Mouse (Mus musculus) lung, postnatal 0 days (tissue): Measurements from ENCODE around the gene Hoxa4.

Experiments
- CTCF ChIP-seq: IDR thresholded peaks from 2 replicates; pipeline ENCODE4 v1.5.1; 2016; ENCODE audit warnings: antibody characterized with exemption, mild to moderate bottlenecking
- EP300 ChIP-seq: IDR thresholded peaks from 2 replicates; pipeline ENCODE4 v1.6.1; 2016; ENCODE audit warnings: antibody characterized with exemption, mild to moderate bottlenecking, control low read depth

GRCm38 (mm10) chr6:52194690-52195089 is 3.1 kb upstream of the Hoxa4 start:
- TF ChIP-seq EP300 (no peak), CTCF (no peak)
